Mouse (Mus musculus): ENCODE measurements around the gene Vmn2r60. TPM values are rescaled to one million over a fixed set of nuclear protein-coding genes. Genes with fewer than 3 reads are reported as not detected.
"Not testable (repeated sequence)": the region's sequence is repeated elsewhere in the genome, so short reads cannot be mapped to it uniquely, and the experiment has no call there.

The Vmn2r60 gene
- polyA plus RNA-seq (2015; fragmentation: Nextera tagmentation; extraction: Ambion mirVana), result not detected in 2 replicates

DNA sequence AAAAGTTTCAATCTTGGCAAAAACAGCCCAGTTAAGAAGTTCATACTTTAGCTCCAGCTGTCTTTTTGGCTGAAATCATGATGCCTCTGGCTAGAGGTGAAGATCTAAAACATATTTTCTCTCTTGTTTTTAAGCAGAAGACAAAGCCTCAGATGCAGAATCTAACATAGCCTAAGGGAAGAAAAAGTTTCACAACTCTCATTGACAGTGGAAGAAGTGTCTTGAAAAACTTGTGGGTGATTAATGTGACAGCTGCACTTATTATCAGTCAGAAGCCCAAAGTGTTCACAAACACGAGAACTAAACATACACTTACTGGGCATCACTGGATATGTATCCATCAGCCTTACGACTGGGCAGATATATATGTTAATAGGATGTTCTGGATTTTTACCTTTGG is at the start of gene Vmn2r60:
Gene Vmn2r60 (plus strand): TSS at position 301 of the 400 bp plus-strand sequence.
- no peak for DNase-seq (ENCODE audit: low spot score)

DNA sequence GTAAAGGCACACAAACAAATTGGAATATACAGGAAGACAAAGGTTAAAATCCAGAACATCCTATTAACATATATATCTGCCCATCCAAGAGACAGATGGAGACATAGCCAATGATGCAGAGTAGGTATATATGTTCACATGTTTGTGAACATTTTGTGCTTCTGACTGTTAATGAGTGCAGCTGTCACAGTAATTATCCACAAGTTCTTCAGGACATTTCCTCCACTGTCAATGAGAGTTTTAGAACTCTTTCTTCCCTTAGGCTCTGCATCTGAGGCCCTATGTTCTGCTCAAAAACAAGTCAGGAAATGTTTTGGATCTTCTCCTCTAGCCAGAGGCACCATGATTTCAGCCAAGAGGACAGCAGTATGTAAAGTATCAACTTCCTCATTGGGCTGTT is 48.6 kb upstream of the Vmn2r60 start, which contains the start of gene Vmn2r59:
Gene Vmn2r59 (minus strand): TSS at position 101 of the 400 bp plus-strand sequence.
- DNase-seq (ENCODE audit: low spot score), result no peak

DNA sequence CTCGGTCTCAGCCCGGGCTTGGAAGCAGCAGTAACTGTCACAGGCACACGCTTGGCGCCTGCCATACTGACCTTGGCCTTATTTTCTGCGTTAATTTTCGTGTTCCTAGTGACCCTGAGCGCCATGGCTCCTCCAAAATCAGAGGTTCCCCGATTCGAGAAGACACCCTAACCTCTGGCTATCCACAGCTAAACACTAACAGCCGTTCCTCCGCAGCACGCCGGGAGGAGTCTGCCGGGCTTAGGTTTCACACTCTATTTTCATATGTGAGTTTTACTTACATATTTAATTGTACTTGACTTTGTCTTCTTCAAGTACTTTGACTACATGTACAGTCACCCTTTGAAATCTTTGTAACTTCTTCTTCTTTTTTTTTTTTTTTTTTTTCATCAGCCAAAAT is 509 bp upstream of the Vmn2r60 start:
- not testable (repeated sequence) for DNase-seq (ENCODE audit: low spot score)

Other genes starting within 250 kb of the Vmn2r60 start
- gene Vmn2r58, start 235.1 kb upstream of the Vmn2r60 start, polyA plus RNA-seq (2015; fragmentation: Nextera tagmentation; extraction: Ambion mirVana), result not detected in 2 replicates
- gene Vmn2r59, start 48.7 kb upstream of the Vmn2r60 start, polyA plus RNA-seq (2015; fragmentation: Nextera tagmentation; extraction: Ambion mirVana), result not detected in 2 replicates
- not detected in 2 replicates for gene Vmn2r61, start 152.3 kb downstream of the Vmn2r60 start, polyA plus RNA-seq (2015; fragmentation: Nextera tagmentation; extraction: Ambion mirVana)

All from thymus, postnatal 0 days (tissue).